Mouse (Mus musculus): ENCODE results near the gene Rab11fip4. TPM values are rescaled to one million over a fixed set of nuclear protein-coding genes. Genes with fewer than 3 reads are reported as not detected.

Rab11fip4 gene
- 100 to 1,000 TPM; 169 to 172 TPM for total RNA-seq (2021)

- DNase-seq: peak; percentile 34 to 51
Observed at GRCm38 (mm10) chr11:79590664-79591590, at the start of gene Rab11fip4. TSS of gene Rab11fip4 (plus strand) at chr11:79591212.

GRCm38 (mm10) chr11:79552622-79553021 lies 38.4 kb upstream of the Rab11fip4 start:
- DNase-seq: no peak

- no peak for DNase-seq
Observed at GRCm38 (mm10) chr11:79560536-79560935, 30.5 kb upstream of the Rab11fip4 start.

GRCm38 (mm10) chr11:79563493-79563892 lies 27.5 kb upstream of the Rab11fip4 start:
- DNase-seq: no peak

GRCm38 (mm10) chr11:79566947-79567346 lies 24.1 kb upstream of the Rab11fip4 start:
- DNase-seq: no peak

- DNase-seq: no peak
Observed at GRCm38 (mm10) chr11:79568197-79568911, 22.7 kb upstream of the Rab11fip4 start.

- no peak for DNase-seq
Observed at GRCm38 (mm10) chr11:79570319-79570718, 20.7 kb upstream of the Rab11fip4 start.

GRCm38 (mm10) chr11:79573836-79574235 lies 17.2 kb upstream of the Rab11fip4 start:
- DNase-seq: no peak

GRCm38 (mm10) chr11:79575383-79576073 lies 15.5 kb upstream of the Rab11fip4 start:
- no peak for DNase-seq

- peak; percentile 49 to 80 for DNase-seq
Observed at GRCm38 (mm10) chr11:79577741-79578140, 13.3 kb upstream of the Rab11fip4 start.

- DNase-seq: no peak
Observed at GRCm38 (mm10) chr11:79580660-79581059, 10.4 kb upstream of the Rab11fip4 start.

GRCm38 (mm10) chr11:79581257-79581656 lies 9.8 kb upstream of the Rab11fip4 start:
- no peak for DNase-seq

GRCm38 (mm10) chr11:79584191-79584590 lies 6.8 kb upstream of the Rab11fip4 start:
- peak; percentile 59 to 72 for DNase-seq

- no peak for DNase-seq
Observed at GRCm38 (mm10) chr11:79589317-79590075, 1.5 kb upstream of the Rab11fip4 start.

- peak; percentile 40 to 45 for DNase-seq
Observed at GRCm38 (mm10) chr11:79591591-79591975, 571 bp downstream of the Rab11fip4 start.

GRCm38 (mm10) chr11:79593495-79593894 lies 2.5 kb downstream of the Rab11fip4 start:
- DNase-seq: no peak

- DNase-seq: no peak
Observed at GRCm38 (mm10) chr11:79610454-79610853, 19.4 kb downstream of the Rab11fip4 start.

- peak; percentile 34 to 56 for DNase-seq
Observed at GRCm38 (mm10) chr11:79611011-79611666, 20.1 kb downstream of the Rab11fip4 start.

- DNase-seq: no peak
Observed at GRCm38 (mm10) chr11:79612046-79612600, 21.1 kb downstream of the Rab11fip4 start.

GRCm38 (mm10) chr11:79613084-79613483 lies 22.1 kb downstream of the Rab11fip4 start:
- DNase-seq: no peak

- no peak for DNase-seq
Observed at GRCm38 (mm10) chr11:79613711-79614110, 22.7 kb downstream of the Rab11fip4 start.
